Mouse (Mus musculus) embryo, embryonic 11 days (tissue): ENCODE measurements around the gene Slx4.
"Not testable (repeated sequence)": the region's sequence is repeated elsewhere in the genome, so short reads cannot be mapped to it uniquely, and the experiment has no call there.

ENCODE experiments used
- DNase-seq: peaks from one replicate; pipeline ENCODE4 v3.0.0-alpha.2; 2015

Slx4 gene

GRCm38 (mm10) chr16:3988410-3988809 lies 15.2 kb downstream of the Slx4 start:
- DNase-seq = no peak

- DNase-seq = no peak
Measured at GRCm38 (mm10) chr16:3983146-3983700, 20.3 kb downstream of the Slx4 start.

- no peak for DNase-seq
Measured at GRCm38 (mm10) chr16:3982173-3982572, 21.4 kb downstream of the Slx4 start.

GRCm38 (mm10) chr16:3976712-3977111 lies 26.9 kb downstream of the Slx4 start:
- DNase-seq = no peak

- DNase-seq = no peak
Measured at GRCm38 (mm10) chr16:3976251-3976671, 27.3 kb downstream of the Slx4 start, which contains the start of gene Nlrc3. TSS of gene Nlrc3 (minus strand) at chr16:3976632.

GRCm38 (mm10) chr16:3975658-3976057 lies 27.9 kb downstream of the Slx4 start:
- DNase-seq = no peak

GRCm38 (mm10) chr16:3974456-3974855 lies 29.1 kb downstream of the Slx4 start:
- not testable (repeated sequence) for DNase-seq

GRCm38 (mm10) chr16:3965534-3965933 lies 38.0 kb downstream of the Slx4 start:
- no peak for DNase-seq

GRCm38 (mm10) chr16:3964990-3965389 lies 38.6 kb downstream of the Slx4 start:
- DNase-seq = no peak

GRCm38 (mm10) chr16:3959261-3959660 lies 44.3 kb downstream of the Slx4 start:
- no peak for DNase-seq

GRCm38 (mm10) chr16:3956369-3956768 lies 47.2 kb downstream of the Slx4 start:
- no peak for DNase-seq

GRCm38 (mm10) chr16:3951141-3951540 lies 52.4 kb downstream of the Slx4 start:
- no peak for DNase-seq

GRCm38 (mm10) chr16:3934701-3935100 lies 68.9 kb downstream of the Slx4 start:
- no peak for DNase-seq

- DNase-seq = no peak
Measured at GRCm38 (mm10) chr16:3934091-3934490, 69.5 kb downstream of the Slx4 start.

GRCm38 (mm10) chr16:3933536-3933935 lies 70.0 kb downstream of the Slx4 start:
- no peak for DNase-seq

- DNase-seq = no peak
Measured at GRCm38 (mm10) chr16:3929151-3929550, 74.4 kb downstream of the Slx4 start.
